Mouse (Mus musculus) adrenal gland, postnatal 36 days (tissue): Measurements from ENCODE around the gene Asb8. TPM values are rescaled to one million over a fixed set of nuclear protein-coding genes. Genes with fewer than 3 reads are reported as not detected.

Experiments
- DNase-seq, 2 experiments: peaks; one replicate each; pipeline ENCODE4 v3.0.0; 2021; ENCODE audit warnings: mixed read lengths in 1 of 2
- total RNA-seq, 2 experiments: library from RNA; stranded (reverse); gene quantifications; 2 replicates each; pipeline ENCODE4 v1.2.3; 2021

Gene Asb8
- total RNA-seq, 2 experiments from 2014 or later: 37.3 to 43.0 TPM

DNA sequence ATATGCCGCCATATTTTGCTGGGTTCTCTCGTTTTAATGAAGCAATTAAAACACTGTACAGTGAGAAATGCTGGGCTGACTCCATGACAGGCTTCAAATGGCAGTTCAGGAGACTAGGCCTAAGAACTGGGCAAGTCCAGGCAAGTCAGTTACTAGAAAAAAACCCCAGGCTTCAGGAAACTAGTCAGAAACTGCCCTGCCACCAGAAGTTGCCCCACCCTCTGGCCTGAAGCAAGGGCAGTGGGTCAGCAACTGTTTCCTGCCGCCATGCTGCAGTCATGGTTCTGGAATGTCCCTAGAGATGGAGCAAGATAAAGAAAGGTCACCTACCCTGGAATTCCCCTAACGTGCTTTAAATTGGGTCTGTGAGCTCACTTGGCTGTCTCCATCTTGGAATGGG lies 9.5 kb downstream of the Asb8 start:
- peak; percentile 36 to 52 for DNase-seq

DNA sequence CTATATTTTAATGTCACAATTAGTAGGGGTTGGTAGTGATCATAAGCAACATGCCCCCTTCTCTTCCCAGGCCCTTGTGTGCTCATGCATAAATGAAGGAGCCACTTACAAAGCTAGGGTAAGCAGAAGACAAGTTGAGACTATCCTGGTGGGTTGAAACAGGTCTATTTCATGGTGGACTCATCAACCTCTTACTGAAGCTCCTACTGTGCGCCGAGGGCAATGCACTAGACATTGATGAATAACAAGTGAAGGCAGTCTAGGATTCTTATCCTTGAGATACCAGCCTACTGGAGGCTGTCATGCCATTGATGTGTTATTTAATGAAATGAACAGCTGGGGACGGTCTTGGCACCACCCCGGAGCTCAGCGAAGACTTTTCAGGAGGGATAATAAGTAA lies 10.2 kb downstream of the Asb8 start:
- DNase-seq: no peak

DNA sequence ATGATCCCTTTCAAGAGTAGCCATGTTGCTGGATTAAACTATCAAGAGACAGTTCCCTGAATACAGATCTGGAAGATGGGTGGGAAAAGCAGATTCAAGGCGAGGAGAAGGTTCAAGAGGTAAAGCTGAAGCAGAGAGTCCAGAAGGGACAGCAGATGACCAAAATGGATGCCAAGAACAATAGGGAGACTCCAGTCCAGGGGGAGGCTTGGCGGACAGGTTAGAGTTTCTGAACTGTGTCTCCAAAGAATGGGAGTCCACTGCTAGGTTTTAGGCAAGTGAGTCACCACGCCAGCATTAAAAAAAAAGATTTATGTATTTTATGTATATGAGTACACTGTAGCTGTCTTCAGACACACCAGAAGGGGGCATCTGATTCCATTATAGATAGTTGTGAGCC lies 10.8 kb downstream of the Asb8 start:
- no peak for DNase-seq

DNA sequence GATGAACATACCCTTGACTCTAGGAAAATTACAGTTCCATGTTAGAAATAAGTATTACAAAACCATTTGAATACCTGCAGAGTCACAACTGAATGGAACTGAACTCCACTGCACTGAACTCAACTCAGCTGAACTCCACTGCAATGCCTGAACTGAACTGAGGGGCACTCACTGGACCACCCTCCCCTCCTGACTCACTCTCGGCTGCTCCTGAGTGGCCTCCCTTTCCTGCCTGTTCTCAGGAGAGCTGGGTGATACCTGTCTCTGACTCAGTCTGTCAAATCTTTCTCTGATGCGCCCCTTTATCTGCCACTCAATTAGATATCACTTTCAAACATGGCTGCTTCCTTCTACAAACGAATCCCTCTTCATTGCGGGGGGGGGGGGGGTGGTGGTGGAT lies 11.3 kb downstream of the Asb8 start:
- DNase-seq: no peak

DNA sequence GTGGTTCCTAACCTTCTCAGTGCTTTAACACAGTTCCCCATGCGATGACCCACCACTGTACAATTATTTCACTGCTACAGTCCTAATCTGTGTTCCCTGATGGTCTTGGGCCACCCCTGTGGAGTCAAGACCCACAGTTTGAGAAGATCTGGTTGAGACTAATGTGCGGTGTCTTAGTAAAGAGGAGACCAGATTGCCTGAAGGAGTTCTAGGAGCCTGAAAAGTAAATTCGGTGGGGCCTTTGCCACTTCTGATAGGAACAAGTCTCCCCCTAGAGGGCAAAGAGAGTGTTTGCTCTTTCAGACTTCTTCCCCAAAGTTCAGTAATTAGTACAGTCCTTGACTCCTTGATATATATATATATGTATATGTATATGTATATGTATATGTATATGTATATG lies 11.8 kb downstream of the Asb8 start:
- DNase-seq: peak in 1 of 2 experiments; percentile 26

DNA sequence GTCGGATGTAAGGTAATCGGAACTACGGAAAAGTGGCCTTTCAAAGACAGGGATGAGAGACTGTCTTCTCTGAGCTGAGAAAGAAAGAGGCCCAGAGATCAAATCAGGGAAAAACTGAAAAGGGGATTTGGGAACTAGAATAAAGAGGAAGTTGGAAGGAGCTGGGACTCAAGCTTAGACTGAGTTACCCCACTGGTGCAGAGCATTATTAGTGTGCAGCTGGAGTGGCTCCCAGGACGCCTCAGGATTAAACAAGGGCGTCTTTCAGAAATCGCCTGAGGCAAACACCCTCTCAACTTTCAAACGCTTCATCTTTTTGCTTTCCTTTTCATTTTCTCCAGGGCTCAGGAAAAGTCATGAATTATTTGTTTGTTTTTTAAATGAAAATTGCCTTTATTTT lies 12.5 kb downstream of the Asb8 start:
- no peak for DNase-seq

DNA sequence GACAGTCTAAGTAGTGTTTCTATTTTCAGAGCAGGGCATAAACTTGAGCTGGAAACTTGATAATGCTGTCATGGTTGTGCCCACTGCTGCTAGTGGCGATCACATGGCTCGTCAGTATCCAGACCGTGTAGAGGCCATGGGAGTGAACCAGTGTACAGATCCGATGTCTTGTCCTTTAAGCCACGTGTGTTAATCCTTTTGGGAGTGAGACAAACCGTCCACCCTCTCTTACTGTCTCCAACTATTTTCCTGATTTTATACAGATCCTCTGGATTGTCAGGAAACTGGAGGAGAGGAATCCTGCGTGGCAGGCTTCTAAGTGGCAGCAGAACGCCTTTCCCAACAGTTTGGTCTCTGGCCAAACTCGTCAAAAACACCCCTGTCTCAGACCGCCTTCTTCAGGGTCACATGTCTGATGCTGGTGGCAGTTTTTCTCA lies 16.2 kb downstream of the Asb8 start:
- DNase-seq: no peak

DNA sequence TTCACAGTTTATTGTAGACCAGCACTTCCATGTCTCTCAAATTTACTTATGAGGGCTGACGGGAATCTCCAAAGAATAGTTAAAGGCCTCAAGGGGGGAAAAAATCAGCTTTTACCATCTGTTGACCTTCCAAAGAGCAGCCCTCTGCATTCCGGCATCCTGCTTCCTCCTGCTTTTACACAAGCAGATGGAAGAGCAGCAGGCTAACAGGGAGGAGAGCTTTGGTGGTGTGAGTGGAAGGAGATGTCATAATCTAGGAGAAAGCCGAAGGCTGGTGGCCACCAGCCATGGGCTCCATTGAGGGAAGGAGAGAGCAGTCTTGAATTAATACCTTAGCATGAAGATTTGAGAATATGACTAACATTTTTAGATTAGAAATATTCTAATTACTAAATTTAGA lies 17.1 kb downstream of the Asb8 start:
- DNase-seq: no peak

DNA sequence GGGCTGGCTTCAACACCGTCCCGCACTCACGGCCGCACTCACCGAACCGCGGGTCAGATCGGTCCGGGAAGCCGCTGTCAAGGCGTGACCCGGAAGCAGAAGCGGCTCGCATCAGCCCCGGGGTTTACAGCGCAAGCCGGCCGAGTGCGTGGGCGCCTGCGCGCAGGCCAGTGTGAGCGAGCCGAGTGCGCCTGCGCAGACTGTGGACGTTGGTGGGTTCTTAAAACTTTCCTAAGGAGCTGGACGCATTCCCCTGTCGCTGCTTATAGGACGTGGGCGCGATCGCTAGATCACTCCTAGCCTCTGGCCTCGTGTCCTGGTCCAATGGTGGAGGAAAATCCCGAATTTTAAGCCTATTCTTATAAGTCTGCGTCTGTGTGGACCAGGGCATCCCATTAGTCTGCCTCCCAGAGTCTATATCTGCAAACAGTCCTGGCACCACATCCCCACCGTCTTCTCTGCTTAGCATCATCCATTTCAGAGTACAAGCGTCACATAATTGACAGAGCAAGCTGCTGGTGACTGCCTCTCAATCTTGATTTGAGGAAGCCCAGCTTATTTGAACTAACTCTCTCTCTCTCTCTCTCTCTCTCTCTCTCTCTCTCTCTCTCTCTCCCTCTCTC lies 19.8 kb downstream of the Asb8 start:
- peak; percentile 96 for DNase-seq

DNA sequence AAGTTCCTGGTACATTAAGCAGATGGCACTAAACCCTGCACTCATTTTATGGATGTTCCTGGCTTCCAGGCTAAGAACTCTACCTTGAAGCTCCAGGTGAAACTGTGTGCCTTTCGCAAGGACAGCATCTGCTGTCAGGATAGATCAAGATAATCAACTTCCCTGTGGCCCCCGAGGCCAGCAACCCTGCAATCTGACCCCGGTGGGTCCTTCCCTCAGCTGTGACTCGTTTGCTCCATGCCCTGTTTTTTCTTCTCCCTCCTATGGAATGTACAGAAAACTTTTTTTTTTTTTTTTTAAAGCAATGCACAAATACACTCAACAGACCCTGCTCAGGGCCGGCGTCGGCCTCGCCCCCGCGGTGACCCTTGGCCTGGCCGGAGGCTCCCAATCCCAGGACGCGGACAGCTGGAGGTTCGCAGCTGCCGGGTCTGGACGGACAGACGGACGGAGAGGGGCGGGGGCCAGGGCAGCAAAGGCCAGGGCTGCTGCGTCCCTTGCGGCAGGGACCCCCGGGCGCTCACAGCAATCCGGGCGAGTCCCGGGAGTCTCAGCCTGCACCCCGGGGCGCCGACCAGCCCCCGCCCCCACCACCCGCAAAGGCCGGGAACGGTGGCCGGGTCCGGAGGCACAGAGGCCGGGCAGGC lies 20.4 kb downstream of the Asb8 start:
- peak; percentile 28 to 55 for DNase-seq

DNA sequence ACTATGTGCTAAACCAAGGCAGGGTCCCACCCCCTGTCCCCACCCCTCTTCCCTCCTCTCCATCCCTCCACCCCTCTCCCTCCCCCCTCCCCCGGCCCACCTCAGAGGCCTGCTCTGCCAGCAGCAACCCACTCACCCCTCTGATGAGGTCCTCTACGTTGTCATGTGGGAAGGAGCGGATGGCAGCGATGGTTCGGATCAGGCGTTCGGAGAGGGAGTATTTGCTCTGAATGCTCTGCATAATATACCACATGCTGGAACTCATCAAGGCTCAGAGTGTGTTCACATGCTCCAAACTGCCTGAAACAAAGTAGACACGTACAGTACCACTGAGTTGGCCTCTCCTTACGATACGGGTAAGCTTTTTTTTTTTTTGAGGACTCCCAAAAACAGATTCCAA lies 22.9 kb downstream of the Asb8 start:
- DNase-seq: no peak

DNA sequence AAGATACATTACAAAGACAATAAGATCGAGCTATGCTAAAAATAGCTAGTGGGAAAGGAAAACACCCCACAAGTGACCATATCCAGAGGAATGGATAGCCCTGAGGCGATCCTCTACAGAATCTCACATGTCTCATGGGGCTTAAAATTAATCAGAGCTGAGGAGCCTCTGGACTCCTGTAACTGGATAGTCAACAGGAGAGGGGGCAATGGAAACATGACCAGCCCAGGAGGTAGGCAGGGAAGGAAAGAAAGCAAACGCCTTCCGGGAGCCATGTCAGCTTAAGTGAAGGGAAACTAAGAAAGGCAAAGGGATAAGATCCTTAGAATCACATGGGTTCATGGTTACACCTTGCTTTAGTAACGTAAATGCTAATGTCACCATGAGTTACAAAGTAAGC lies 24.6 kb downstream of the Asb8 start:
- DNase-seq: no peak

DNA sequence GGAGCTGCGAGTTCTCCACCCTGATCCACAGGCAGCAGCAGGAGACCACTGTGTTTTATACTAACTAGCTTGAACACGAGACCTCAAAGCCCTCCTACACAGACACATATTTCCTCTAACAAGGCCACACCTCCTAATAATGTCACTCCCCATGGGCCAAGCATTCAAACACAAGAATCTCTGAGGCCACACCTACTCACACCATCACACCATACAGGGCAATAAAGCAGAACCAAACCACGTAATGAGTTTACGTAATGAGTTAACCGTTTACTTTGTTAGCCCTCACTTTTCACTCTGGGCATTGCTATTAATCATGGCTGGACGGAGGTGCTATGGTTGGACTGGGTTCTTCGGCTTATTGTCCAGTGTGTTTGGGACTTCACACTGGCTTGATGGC lies 25.7 kb downstream of the Asb8 start:
- DNase-seq: no peak

DNA sequence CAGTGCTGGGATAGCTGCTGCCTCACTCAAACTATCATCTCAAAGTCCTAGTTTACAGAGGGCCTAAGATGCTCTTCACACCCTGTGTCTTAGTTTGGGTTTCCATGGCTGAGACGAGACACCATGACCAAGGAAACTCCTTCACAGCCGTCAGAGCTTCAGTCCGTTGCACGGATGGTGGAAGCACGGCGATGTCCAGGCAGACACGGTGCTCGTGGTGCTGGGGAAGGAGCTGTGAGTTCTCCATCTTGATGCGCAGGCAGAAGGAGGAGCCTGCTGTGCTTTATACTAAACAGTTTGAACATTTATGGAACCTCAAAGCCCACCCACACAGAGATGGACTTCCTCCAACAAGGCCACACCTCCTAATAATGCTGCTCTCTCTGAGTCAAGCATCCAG lies 28.6 kb downstream of the Asb8 start:
- DNase-seq: no peak

DNA sequence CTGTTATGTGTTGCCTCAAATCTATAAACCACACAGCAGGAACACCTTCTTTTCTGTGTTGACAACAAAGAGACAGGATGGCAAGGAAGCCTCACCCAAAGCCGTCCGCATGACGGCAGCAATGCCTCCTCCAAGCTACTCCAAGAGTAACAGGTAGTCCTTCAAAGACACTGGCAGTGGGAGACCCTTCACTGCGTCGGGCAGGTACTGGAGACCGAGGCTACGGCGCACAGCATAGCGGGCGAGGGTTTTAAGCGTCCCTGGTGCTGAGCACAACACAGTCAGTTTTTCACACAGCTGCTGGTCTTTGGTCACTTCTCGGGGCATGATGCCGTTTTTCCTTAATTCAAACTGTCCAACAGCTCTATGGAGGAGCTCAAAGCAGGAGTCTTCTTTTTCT lies 29.8 kb downstream of the Asb8 start:
- DNase-seq: no peak

DNA sequence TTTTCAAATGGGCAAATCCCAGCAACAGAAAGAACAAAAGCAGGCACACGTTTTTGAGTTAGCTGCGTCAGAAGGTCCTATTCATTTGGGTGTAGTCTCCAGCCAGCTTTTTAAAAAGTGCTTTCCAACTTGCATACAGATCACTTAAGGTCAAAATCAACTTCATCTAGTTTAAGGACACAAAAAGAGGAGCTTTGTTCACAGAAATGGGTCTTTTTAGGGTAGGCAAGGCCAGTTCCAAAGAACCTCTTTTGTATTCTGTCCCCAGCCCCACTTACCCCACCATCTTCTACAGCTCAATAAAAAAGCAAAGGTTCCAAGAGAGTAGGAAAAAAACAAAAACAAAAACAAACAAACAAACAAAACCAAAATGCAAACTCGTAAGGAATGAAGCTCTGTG lies 30.8 kb downstream of the Asb8 start:
- DNase-seq: no peak

DNA sequence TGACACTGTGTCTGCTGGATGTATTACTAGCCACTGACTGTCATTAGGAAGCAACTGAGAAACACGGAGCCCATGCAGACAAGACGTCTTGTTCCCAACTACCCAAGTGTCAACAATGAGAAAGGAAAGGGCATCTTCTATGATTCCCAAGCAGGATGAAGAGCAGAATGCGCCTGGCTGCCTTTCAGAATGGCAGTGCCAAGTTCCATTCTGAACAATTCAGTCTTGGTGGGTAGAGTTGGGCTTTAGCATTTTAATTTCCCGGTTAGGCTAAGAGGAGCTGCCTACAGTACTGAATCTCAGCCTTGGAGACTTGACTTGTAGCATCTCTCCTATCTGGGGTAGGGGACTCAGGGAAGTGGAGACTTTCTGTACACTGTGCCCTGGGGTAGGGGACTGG lies 31.4 kb downstream of the Asb8 start:
- DNase-seq: no peak

DNA sequence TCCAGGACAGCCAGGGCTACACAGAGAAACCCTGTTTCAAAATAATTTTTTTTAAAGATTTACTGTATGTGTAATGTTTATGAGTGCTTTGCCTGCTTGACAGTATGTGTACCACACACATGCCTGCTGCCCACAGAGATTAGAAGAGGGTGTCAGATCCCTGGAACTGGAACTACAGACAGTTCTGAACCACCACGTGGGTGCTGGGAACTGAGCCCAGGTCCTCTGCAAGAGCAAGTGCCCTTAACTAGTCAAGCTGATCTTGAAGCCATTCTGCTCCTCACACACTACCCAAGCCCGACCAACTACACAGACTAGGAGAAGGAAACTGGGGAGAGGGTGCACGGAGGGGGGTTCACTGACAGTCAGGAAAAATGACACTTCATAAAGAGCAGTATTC lies 32.0 kb downstream of the Asb8 start:
- DNase-seq: no peak

DNA sequence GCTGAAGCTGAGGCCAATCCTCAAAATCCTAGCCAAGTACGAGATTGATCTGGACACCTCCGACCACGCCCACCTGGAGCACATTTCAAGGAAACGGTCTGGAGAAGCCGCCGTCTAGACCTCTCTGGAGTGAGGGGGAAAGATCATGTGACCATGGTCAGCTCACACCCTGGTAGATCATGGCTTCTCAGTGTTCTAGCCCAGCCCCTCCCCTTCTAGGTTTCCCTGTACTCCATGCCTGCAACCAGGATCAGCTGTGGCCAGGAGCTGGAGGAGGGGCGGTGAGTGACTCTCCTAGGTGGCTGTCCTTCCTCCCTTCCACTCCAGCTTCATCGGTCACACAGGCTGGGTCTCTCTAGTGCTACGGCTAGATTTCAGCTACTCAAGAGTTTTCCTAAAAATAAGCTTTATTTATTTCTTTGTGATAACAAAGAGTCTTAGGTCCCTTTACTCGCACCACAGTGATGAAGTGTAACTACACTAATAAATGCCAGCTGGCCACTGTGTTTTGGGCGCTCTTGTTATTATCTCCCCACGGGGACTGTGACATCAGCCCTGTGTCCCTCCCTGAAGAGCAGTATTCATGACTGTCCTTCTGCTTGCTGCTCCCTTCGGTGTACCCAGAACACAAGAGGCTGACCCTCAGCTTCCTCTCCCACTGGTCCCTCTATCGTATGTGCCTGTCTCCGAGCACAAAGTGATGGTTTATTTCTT lies 33.3 kb downstream of the Asb8 start:
- no peak for DNase-seq

DNA sequence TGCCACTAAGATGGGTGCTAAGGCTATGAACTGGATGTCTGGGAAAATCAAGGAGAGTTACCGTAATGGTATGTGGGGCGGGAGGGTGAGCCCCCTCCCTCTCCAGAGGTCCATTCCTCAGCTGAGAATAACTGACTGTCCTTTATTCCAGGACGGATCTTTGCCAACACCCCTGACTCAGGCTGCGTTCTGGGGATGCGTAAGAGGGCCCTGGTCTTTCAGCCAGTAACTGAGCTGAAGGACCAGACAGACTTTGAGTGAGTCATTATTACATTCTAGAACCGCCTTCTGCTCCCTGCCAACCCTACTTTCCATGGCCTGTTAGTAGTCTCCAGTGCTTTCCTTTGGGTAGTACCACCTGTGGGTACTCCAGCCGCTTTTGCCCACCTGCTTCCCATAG lies 34.0 kb downstream of the Asb8 start:
- peak in 1 of 2 experiments; percentile 15 for DNase-seq

DNA sequence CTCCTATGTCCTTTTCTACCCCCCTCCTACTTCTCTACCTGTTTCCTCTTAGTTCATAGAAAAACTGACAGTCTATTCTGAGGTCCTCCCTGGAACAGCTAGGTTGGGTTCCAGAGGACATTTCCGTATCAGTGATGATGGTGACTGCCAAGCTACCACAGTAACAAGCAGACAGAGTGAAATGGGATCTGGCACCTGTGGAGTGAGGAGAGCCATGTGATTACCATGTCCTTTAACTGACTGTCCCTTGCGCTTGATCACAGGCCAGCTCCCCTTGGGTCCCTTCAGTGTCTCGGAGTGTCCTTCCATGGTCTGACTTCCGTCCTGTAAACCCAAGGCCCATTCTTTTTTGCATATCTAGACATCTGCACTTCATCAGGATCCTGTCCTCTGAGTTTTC lies 34.4 kb downstream of the Asb8 start:
- no peak for DNase-seq

DNA sequence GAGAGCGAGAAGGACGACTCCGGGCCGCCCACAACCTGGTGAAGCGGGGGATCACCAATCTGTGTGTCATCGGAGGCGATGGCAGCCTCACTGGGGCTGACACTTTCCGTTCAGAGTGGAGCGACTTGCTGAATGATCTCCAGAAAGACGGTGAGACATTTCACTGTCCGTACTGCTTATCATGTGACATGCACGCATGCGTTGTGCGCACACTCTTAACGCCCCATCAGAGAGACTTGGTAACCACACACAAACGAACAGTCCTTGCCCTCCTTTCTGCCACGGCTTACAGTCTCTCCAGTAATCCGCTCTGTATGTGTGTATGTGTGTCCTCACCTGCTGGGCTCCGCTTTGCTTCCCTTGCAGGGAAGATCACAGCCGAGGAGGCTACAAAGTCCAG lies 44.6 kb downstream of the Asb8 start:
- DNase-seq: no peak

DNA sequence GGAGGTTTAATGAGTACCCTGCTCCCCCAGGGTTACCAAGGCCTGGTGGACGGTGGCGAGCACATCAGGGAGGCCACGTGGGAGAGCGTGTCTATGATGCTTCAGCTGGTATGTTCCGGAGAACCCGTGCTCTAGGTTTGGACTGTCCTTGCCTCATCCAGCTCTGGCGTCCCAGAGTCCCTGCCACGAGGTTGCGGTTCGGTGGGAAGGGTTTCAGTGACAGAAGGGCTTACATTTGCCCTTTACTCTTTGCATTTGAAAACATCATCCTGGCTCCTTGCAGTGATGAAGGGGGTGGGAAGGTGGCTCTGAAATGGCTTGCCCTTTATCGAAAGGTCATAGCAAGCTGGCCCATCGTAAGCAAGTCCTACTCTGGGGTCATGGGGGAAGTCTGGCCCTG lies 46.1 kb downstream of the Asb8 start:
- no peak for DNase-seq

DNA sequence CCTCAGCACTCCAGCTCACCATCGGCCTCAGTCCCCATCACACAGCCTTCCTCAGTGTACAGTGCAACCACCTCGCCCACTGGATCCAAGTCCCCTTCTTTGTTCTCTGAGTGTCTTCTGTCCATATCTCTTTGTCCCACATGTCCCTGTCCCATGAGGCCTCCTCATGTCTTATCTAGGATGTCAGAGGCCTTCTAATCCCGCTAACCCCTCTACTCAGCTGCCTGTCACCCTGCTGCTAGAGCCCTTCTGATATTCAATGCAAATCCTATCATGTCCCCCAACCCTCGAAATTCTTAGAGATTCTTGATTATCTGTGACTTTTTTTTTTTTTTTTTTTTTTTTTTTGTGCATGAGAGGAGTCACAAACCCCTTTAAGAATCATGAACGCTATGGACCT lies 49.1 kb downstream of the Asb8 start:
- DNase-seq: no peak
